Mouse (Mus musculus): ENCODE data around the gene Gm28434.

Gene Gm28434

GRCm38 (mm10) chr5:87969201-87969600 is at the start of gene Gm28434, which contains the start of gene 2310003L06Rik:
Gene Gm28434 (plus strand): TSS chr5:87969517.
Gene 2310003L06Rik (plus strand): TSS chr5:87969459.
- no peak for DNase-seq (ENCODE audit: low spot score)

GRCm38 (mm10) chr5:87925372-87925771 is 43.9 kb upstream of the Gm28434 start, which contains the start of gene Csn3:
Gene Csn3 (plus strand): TSS chr5:87925579.
- no peak for DNase-seq (ENCODE audit: low spot score)

GRCm38 (mm10) chr5:87931603-87932002 is 37.7 kb upstream of the Gm28434 start:
- DNase-seq (ENCODE audit: low spot score), result no peak

- no peak for DNase-seq (ENCODE audit: low spot score)
Measured at GRCm38 (mm10) chr5:87940752-87941151, 28.6 kb upstream of the Gm28434 start.

GRCm38 (mm10) chr5:87942515-87942914 is 26.8 kb upstream of the Gm28434 start:
- no peak for DNase-seq (ENCODE audit: low spot score)

GRCm38 (mm10) chr5:87951836-87952235 is 17.5 kb upstream of the Gm28434 start:
- DNase-seq (ENCODE audit: low spot score), result no peak

DNA sequence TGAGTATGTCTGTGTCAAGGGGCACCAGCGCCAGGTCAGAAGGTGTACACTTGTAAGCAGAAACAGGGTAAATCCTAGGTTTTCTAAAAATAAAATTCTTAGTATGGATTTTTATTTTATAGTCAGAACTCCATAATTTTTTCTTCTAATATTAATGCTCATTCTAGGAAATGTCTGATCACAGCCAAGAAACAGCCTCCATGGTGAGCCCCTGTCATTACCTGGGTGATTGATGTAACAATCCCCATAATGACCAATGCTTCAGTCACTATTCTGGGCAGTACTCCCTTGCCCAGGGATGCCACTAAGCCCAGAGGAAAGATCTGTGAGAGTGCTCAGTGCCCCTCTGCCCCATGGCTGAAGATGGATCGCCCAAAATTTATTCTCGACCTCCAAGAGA is 9.8 kb downstream of the Gm28434 start, which contains the start of gene Cabs1:
Gene Cabs1 (plus strand): TSS at position 301 of the 400 bp plus-strand sequence.
- DNase-seq (ENCODE audit: low spot score), result no peak

- DNase-seq (ENCODE audit: low spot score), result no peak
Measured at GRCm38 (mm10) chr5:87982468-87983214, 13.3 kb downstream of the Gm28434 start.

DNA sequence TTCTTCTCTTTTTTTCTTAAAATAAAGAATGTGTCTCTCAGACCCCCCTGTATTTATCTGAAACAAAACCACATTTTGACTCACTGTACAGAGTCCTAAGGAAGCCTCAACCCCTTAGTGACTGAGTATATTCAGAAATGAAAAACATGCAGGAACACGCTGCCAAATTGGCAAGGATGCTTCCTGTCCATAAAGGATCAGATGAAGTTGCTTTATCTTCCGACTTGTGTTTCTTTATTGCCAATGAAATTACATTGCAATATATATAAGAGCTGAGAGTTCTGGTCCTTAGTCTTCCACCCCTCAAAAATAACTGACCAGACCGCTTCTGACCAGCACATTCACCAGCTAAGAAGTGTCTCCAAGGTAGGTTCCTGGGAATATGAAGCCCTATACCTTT is 32.9 kb downstream of the Gm28434 start, which contains the start of gene Smr3a:
Gene Smr3a (plus strand): TSS at position 301 of the 400 bp plus-strand sequence.
- DNase-seq (ENCODE audit: low spot score), result no peak

DNA sequence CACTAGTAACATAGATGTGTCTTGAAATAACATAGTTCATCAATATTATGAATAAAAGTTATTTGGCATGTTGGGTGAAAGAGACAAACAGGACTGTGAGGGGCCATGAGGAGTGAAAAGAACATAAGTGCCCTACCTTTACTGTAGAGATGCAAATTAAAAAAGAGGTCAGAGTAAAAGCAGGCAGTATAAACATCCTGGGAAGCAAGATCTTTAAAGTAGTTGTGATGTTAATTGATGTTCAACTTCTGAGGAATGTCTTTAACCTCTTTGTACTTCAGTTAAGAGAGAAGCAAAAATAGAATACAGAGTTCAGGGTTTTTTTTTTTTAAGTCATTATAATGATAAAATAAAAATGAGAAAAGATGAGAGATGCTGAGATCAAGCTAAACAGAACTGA is 35.9 kb downstream of the Gm28434 start:
- no peak for DNase-seq (ENCODE audit: low spot score)
